Mouse (Mus musculus): ENCODE data around the gene Pla2r1. TPM values are rescaled to one million over a fixed set of nuclear protein-coding genes. Genes with fewer than 3 reads are reported as not detected.

Pla2r1 gene
- polyA plus RNA-seq (2012; rRNA removed), result 0.29 and 0.38 TPM in 2 replicates

GRCm38 (mm10) chr2:60552902-60553682 lies at the start of gene Pla2r1:
Pla2r1 (minus strand) TSS chr2:60553308.
- DNase-seq (ENCODE audit: low read depth), result peak; percentile 34
- TF ChIP-seq CTCF (IDR thresholded peaks at IDR 0.05; ENCODE audit: borderline replicate concordance, extremely low read depth, insufficient read depth, insufficient read length) (no peak; the same call in 1 of the 2 replicates), POLR2A (IDR thresholded peaks at IDR 0.05; ENCODE audit: borderline replicate concordance, extremely low read depth, insufficient read depth, insufficient read length, poor library complexity, severe bottlenecking) (no peak)

GRCm38 (mm10) chr2:60601326-60601725 lies 48.2 kb upstream of the Pla2r1 start:
- no peak for TF ChIP-seq POLR2A (IDR thresholded peaks at IDR 0.05; ENCODE audit: borderline replicate concordance, extremely low read depth, insufficient read depth, insufficient read length, poor library complexity, severe bottlenecking)
- no peak for TF ChIP-seq CTCF (IDR thresholded peaks at IDR 0.05; ENCODE audit: borderline replicate concordance, extremely low read depth, insufficient read depth, insufficient read length)
- no peak for DNase-seq (ENCODE audit: low read depth)

- TF ChIP-seq POLR2A (IDR thresholded peaks at IDR 0.05; ENCODE audit: borderline replicate concordance, extremely low read depth, insufficient read depth, insufficient read length, poor library complexity, severe bottlenecking) (no peak), CTCF (IDR thresholded peaks at IDR 0.05; ENCODE audit: borderline replicate concordance, extremely low read depth, insufficient read depth, insufficient read length) (no peak)
- no peak for DNase-seq (ENCODE audit: low read depth)
Measured at GRCm38 (mm10) chr2:60600863-60601262, 47.8 kb upstream of the Pla2r1 start.

- DNase-seq (ENCODE audit: low read depth), result no peak
- TF ChIP-seq POLR2A (IDR thresholded peaks at IDR 0.05; ENCODE audit: borderline replicate concordance, extremely low read depth, insufficient read depth, insufficient read length, poor library complexity, severe bottlenecking) (no peak), CTCF (IDR thresholded peaks at IDR 0.05; ENCODE audit: borderline replicate concordance, extremely low read depth, insufficient read depth, insufficient read length) (no peak)
Measured at GRCm38 (mm10) chr2:60583416-60583815, 30.3 kb upstream of the Pla2r1 start.

- no peak for DNase-seq (ENCODE audit: low read depth)
- no peak for TF ChIP-seq CTCF (IDR thresholded peaks at IDR 0.05; ENCODE audit: borderline replicate concordance, extremely low read depth, insufficient read depth, insufficient read length)
- TF ChIP-seq POLR2A (IDR thresholded peaks at IDR 0.05; ENCODE audit: borderline replicate concordance, extremely low read depth, insufficient read depth, insufficient read length, poor library complexity, severe bottlenecking), result no peak
Measured at GRCm38 (mm10) chr2:60554561-60554960, 1.5 kb upstream of the Pla2r1 start.

GRCm38 (mm10) chr2:60552177-60552901 lies 769 bp downstream of the Pla2r1 start:
- TF ChIP-seq POLR2A (IDR thresholded peaks at IDR 0.05; ENCODE audit: borderline replicate concordance, extremely low read depth, insufficient read depth, insufficient read length, poor library complexity, severe bottlenecking) (no peak), CTCF (IDR thresholded peaks at IDR 0.05; ENCODE audit: borderline replicate concordance, extremely low read depth, insufficient read depth, insufficient read length) (no peak)
- no peak for DNase-seq (ENCODE audit: low read depth)

GRCm38 (mm10) chr2:60551673-60552072 lies 1.4 kb downstream of the Pla2r1 start:
- DNase-seq (ENCODE audit: low read depth), result no peak
- no peak for TF ChIP-seq POLR2A (IDR thresholded peaks at IDR 0.05; ENCODE audit: borderline replicate concordance, extremely low read depth, insufficient read depth, insufficient read length, poor library complexity, severe bottlenecking)
- TF ChIP-seq CTCF (IDR thresholded peaks at IDR 0.05; ENCODE audit: borderline replicate concordance, extremely low read depth, insufficient read depth, insufficient read length), result no peak

- TF ChIP-seq POLR2A (IDR thresholded peaks at IDR 0.05; ENCODE audit: borderline replicate concordance, extremely low read depth, insufficient read depth, insufficient read length, poor library complexity, severe bottlenecking), result no peak
- TF ChIP-seq CTCF (IDR thresholded peaks at IDR 0.05; ENCODE audit: borderline replicate concordance, extremely low read depth, insufficient read depth, insufficient read length), result no peak
- no peak for DNase-seq (ENCODE audit: low read depth)
Measured at GRCm38 (mm10) chr2:60550521-60550920, 2.6 kb downstream of the Pla2r1 start.

- TF ChIP-seq POLR2A (IDR thresholded peaks at IDR 0.05; ENCODE audit: borderline replicate concordance, extremely low read depth, insufficient read depth, insufficient read length, poor library complexity, severe bottlenecking) (no peak), CTCF (IDR thresholded peaks at IDR 0.05; ENCODE audit: borderline replicate concordance, extremely low read depth, insufficient read depth, insufficient read length) (no peak)
- no peak for DNase-seq (ENCODE audit: low read depth)
Measured at GRCm38 (mm10) chr2:60549851-60550250, 3.3 kb downstream of the Pla2r1 start.

- TF ChIP-seq POLR2A (IDR thresholded peaks at IDR 0.05; ENCODE audit: borderline replicate concordance, extremely low read depth, insufficient read depth, insufficient read length, poor library complexity, severe bottlenecking), result no peak
- TF ChIP-seq CTCF (IDR thresholded peaks at IDR 0.05; ENCODE audit: borderline replicate concordance, extremely low read depth, insufficient read depth, insufficient read length), result no peak
- DNase-seq (ENCODE audit: low read depth), result no peak
Measured at GRCm38 (mm10) chr2:60546082-60546481, 7.0 kb downstream of the Pla2r1 start.

- TF ChIP-seq CTCF (IDR thresholded peaks at IDR 0.05; ENCODE audit: borderline replicate concordance, extremely low read depth, insufficient read depth, insufficient read length), result no peak
- no peak for TF ChIP-seq POLR2A (IDR thresholded peaks at IDR 0.05; ENCODE audit: borderline replicate concordance, extremely low read depth, insufficient read depth, insufficient read length, poor library complexity, severe bottlenecking)
- DNase-seq (ENCODE audit: low read depth), result no peak
Measured at GRCm38 (mm10) chr2:60544006-60544405, 9.1 kb downstream of the Pla2r1 start.
